Mouse (Mus musculus): ENCODE measurements around the gene Ccdc194. TPM values are rescaled to one million over a fixed set of nuclear protein-coding genes. Genes with fewer than 3 reads are reported as not detected.

Gene Ccdc194
- polyA plus RNA-seq, 1 experiment, result not detected

DNA sequence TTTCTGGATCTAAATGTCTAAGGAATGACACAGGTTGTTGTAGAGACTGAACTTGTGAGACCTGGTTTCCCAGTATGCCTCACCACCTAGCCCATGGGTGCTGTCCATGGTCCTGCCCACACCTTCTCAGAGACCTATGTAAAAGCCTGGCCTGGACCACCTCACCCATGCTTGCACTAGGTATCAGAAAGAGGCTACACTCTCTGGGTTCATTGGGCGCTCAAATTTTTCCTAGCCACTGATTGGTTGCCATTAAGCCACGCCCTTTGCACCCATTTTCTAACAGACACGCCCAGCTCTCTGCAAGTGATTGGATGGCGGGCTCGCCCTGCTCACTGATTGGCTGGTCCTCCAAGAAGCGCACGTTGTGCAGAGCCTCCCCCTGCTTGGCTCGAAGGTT lies 41.6 kb downstream of the Ccdc194 start:
- Histone ChIP-seq H3K4me1 (ENCODE audit: control insufficient read depth, insufficient read depth, low read length) (peaks cover 3% of the 10 kb centered on the region), H3K4me3 (replicated peaks; ENCODE audit: control insufficient read depth, low read depth, low read length) (no peak overlapping the region), H3K27ac (ENCODE audit: control insufficient read depth, insufficient read depth, low read depth, low read length, poor library complexity) (no peak overlapping the region)
- TF ChIP-seq POLR2A (IDR thresholded peaks at IDR 0.05; ENCODE audit: borderline replicate concordance, control insufficient read depth, low read depth, low read length), result no peak
- no peak for TF ChIP-seq CTCF (IDR thresholded peaks at IDR 0.05; ENCODE audit: control insufficient read depth, insufficient read depth, low read length)
- 73% methylated on average over 8 of the region's 8 CpGs for WGBS

DNA sequence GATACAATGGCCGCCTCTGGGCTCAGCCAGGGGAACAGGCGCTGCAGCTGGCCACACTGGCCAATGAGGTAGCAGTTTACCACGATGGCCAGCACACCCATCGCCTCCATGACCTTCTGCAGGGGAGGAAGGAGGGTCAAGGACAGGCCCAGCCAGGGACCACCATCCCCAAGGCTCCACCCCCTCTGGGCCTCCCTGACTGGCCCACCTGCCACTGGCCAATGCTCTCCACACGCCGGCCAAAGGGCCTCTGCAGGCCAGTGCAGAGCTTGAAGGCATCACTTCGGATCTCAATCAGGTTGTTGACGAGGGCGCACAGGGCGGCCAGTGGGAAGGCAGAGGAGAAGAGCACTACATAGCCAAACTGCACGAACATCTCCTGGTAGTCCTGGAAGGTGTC lies 46.6 kb downstream of the Ccdc194 start:
- Histone ChIP-seq H3K4me1 (ENCODE audit: control insufficient read depth, insufficient read depth, low read length) (no peaks in the 10 kb centered on the region), H3K4me3 (replicated peaks; ENCODE audit: control insufficient read depth, low read depth, low read length) (no peak overlapping the region), H3K27ac (ENCODE audit: control insufficient read depth, insufficient read depth, low read depth, low read length, poor library complexity) (no peak overlapping the region)
- 87% methylated on average over 11 of the region's 11 CpGs for WGBS
- TF ChIP-seq CTCF (IDR thresholded peaks at IDR 0.05; ENCODE audit: control insufficient read depth, insufficient read depth, low read length) (no peak), POLR2A (IDR thresholded peaks at IDR 0.05; ENCODE audit: borderline replicate concordance, control insufficient read depth, low read depth, low read length) (no peak)

- 56% methylated on average over 14 of the region's 14 CpGs for WGBS
- Histone ChIP-seq H3K4me1 (ENCODE audit: control insufficient read depth, insufficient read depth, low read length) (no peaks in the 10 kb centered on the region), H3K4me3 (replicated peaks; ENCODE audit: control insufficient read depth, low read depth, low read length) (no peak overlapping the region), H3K27ac (ENCODE audit: control insufficient read depth, insufficient read depth, low read depth, low read length, poor library complexity) (no peak overlapping the region)
- TF ChIP-seq CTCF (IDR thresholded peaks at IDR 0.05; ENCODE audit: control insufficient read depth, insufficient read depth, low read length) (peak; percentile 61), POLR2A (IDR thresholded peaks at IDR 0.05; ENCODE audit: borderline replicate concordance, control insufficient read depth, low read depth, low read length) (no peak)
Measured at GRCm38 (mm10) chr8:71477196-71477845, 48.2 kb downstream of the Ccdc194 start.

DNA sequence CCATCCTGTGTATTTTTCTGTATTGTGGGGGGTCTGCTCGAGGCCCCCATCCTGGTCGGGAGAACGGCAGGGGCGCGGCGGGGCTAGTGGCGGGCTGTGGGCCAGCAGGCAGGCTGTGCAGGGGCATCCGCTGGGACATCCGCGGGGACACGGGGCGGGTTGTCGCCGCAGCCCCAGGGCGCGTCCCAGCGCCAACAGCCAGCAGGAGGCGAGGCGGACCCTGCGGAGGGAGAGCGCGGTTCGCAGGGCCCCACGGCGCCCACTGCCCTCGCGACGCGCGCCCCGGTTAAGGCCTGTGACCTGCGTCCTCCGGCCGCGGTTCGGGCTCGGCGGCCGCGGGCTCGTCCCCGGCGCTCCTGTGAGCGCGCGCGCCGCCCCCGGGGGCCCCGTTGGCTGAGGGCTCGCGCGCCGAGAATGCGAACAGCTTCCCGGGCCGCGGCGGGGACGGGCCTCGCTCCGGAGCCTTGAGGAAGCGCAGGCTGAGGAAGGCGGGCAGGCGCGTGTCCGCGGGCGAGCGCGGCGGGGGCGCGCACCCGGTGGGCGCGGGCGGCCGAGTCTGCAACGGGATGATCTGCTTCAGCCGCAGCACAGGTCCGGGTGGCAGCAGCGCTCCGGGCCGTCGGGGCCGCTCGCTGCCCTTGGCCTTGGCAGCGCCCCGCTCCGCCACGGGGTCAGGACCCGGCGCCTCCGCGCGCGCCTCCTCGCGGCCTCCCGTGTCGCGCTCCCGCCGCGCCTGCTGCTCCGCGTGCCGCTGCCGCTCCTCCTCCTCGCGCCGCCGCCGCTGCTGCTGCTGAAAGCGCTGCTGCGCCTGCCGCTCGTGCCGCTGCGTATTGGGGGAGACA lies 49.2 kb downstream of the Ccdc194 start:
- H3K27ac ChIP-seq (ENCODE audit: control insufficient read depth, insufficient read depth, low read depth, low read length, poor library complexity), result peak overlapping the region; percentile 79
- H3K4me1 ChIP-seq (ENCODE audit: control insufficient read depth, insufficient read depth, low read length), result no peaks in the 10 kb centered on the region
- no peak for TF ChIP-seq POLR2A (IDR thresholded peaks at IDR 0.05; ENCODE audit: borderline replicate concordance, control insufficient read depth, low read depth, low read length)
- TF ChIP-seq CTCF (IDR thresholded peaks at IDR 0.05; ENCODE audit: control insufficient read depth, insufficient read depth, low read length), result 0 out of 2 replicates have a peak, but pooled peaks have one; percentile 7
- under 1% methylated on average over 117 of the region's 121 CpGs for WGBS
- peak overlapping the region; percentile 69 for H3K4me3 ChIP-seq (replicated peaks; ENCODE audit: control insufficient read depth, low read depth, low read length)

- Histone ChIP-seq H3K4me3 (replicated peaks; ENCODE audit: control insufficient read depth, low read depth, low read length) (no peak overlapping the region), H3K4me1 (ENCODE audit: control insufficient read depth, insufficient read depth, low read length) (no peaks in the 10 kb centered on the region), H3K27ac (ENCODE audit: control insufficient read depth, insufficient read depth, low read depth, low read length, poor library complexity) (no peak overlapping the region)
- TF ChIP-seq POLR2A (IDR thresholded peaks at IDR 0.05; ENCODE audit: borderline replicate concordance, control insufficient read depth, low read depth, low read length) (no peak), CTCF (IDR thresholded peaks at IDR 0.05; ENCODE audit: control insufficient read depth, insufficient read depth, low read length) (no peak)
- WGBS, result 25% methylated on average over 4 of the region's 4 CpGs
Measured at GRCm38 (mm10) chr8:71475702-71476075, 49.8 kb downstream of the Ccdc194 start.

DNA sequence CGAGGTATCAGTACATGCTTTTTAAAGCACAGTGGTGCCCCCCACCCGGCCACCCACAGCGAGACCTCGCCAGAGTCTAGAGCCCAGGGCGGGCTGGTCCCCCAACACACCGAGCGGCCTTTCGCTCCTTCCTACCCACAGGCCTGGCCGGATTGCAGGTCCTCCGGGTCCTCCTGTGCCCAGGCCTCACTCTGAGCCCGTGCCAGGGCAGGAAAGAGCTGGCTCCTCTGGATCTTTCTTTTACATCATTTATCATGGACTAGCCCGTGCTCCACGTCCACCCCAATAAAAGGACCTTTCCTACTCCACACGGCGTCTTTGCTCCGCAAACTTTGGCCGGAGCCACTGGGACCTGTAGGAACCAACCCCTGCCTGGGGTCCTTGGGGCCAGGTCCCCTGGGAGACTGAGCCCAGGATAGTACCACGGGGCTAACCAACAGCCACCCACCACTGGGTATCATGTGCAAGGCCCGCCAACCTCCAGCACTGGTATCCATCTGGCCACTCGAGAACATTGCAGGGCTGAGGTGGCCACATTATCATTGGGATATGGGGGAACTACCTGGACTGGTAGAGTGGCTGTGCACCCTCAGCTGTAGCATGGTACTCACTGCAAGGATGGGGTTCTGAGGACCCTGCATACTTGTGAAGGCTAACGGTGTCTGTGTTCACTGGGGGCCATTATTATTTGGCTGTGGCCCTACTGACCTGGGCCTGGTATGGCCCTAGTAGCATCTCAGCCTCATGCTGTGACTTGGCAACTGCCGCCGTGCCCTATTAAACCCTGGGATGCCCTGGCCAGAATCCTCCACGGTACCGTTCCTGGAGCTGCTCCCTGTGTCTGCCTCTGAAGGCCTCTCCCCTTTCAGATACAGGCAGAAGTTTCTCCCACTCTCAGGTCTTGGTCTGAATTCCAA lies 50.5 kb downstream of the Ccdc194 start:
- H3K4me3 ChIP-seq (replicated peaks; ENCODE audit: control insufficient read depth, low read depth, low read length), result no peak overlapping the region
- no peaks in the 10 kb centered on the region; the same call in 1 of the 2 replicates for H3K4me1 ChIP-seq (ENCODE audit: control insufficient read depth, insufficient read depth, low read length)
- no peak overlapping the region for H3K27ac ChIP-seq (ENCODE audit: control insufficient read depth, insufficient read depth, low read depth, low read length, poor library complexity)
- 92% methylated on average over 25 of the region's 25 CpGs for WGBS
- no peak for TF ChIP-seq POLR2A (IDR thresholded peaks at IDR 0.05; ENCODE audit: borderline replicate concordance, control insufficient read depth, low read depth, low read length)
- TF ChIP-seq CTCF (IDR thresholded peaks at IDR 0.05; ENCODE audit: control insufficient read depth, insufficient read depth, low read length), result no peak

DNA sequence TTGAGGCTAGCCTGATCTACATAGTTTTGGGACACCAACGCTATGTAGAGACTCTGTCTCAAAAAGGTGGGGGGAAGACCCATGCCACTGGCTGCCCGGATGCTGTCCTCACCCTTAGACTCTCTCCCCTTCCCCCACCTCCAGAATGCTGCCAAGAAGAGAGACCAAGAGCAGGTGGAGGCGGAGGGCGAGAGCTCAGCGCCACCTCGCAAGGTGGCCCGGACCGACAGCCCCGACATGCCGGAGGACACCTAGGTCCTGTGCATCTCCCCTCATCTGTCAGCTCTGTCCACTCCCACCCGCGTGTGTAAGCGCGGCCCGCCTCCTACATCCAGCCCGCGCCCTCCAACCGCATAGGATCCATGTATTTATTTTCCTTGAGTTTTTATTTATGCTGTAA lies 51.2 kb downstream of the Ccdc194 start:
- H3K27ac ChIP-seq (ENCODE audit: control insufficient read depth, insufficient read depth, low read depth, low read length, poor library complexity), result no peak overlapping the region
- H3K4me3 ChIP-seq (replicated peaks; ENCODE audit: control insufficient read depth, low read depth, low read length), result no peak overlapping the region
- H3K4me1 ChIP-seq (ENCODE audit: control insufficient read depth, insufficient read depth, low read length), result no peaks in the 10 kb centered on the region; the same call in 1 of the 2 replicates
- TF ChIP-seq CTCF (IDR thresholded peaks at IDR 0.05; ENCODE audit: control insufficient read depth, insufficient read depth, low read length) (no peak), POLR2A (IDR thresholded peaks at IDR 0.05; ENCODE audit: borderline replicate concordance, control insufficient read depth, low read depth, low read length) (no peak)
- 93% methylated on average over 18 of the region's 18 CpGs for WGBS

Measured in bone marrow, adult 2 months (tissue).